Comparison of ENCODE assay signal across 11 mouse cellular contexts in genomic region chr4:82437533-82438318, GRCm38 (mm10).
DNase-seq lines count a peak whose midpoint lies in the region; ATAC-seq and TF ChIP-seq lines count a peak whose summit lies in the region.
"Had no signal": no experiment of that assay in that cellular context is flagged by ENCODE, and none has a peak within 500 bp of the region (broad histone marks: within the 10 kb centered on the region; RNA-seq: fewer than 3 reads in every experiment).

No protein-coding gene starts in this region.

- H3K9me3 ChIP-seq in intestine, embryonic 16.5 days (ENCODE audit: control insufficient read depth, low read length), result no peaks in the 10 kb centered on the region
- H3K9me3 ChIP-seq in intestine, postnatal 0 days (ENCODE audit: control insufficient read depth), result no peaks in the 10 kb centered on the region
- no peaks in the 10 kb centered on the region for H3K9me3 ChIP-seq in embryonic facial prominence, embryonic 15.5 days (replicated peaks)
- no peaks in the 10 kb centered on the region for H3K9me3 ChIP-seq in heart, embryonic 14.5 days (ENCODE audit: control insufficient read depth, low read length)
- H3K9me3 ChIP-seq: neural tube, embryonic 13.5 days had no signal

- no peaks in the 10 kb centered on the region for H3K36me3 ChIP-seq in intestine, embryonic 16.5 days (ENCODE audit: control insufficient read depth, insufficient read depth, low read length)
- H3K36me3 ChIP-seq in intestine, postnatal 0 days (ENCODE audit: control insufficient read depth, insufficient read depth), result no peaks in the 10 kb centered on the region
- H3K36me3 ChIP-seq in embryonic facial prominence, embryonic 15.5 days, result no peaks in the 10 kb centered on the region
- no peaks in the 10 kb centered on the region for H3K36me3 ChIP-seq in heart, embryonic 14.5 days (ENCODE audit: control insufficient read depth, insufficient read depth, low read length)
- H3K36me3 ChIP-seq: G1E; neural tube, embryonic 13.5 days had no signal

- no peak for ATAC-seq in intestine, embryonic 16.5 days
- no peak for ATAC-seq in intestine, postnatal 0 days
- ATAC-seq in embryonic facial prominence, embryonic 15.5 days (ENCODE audit: insufficient number of reproducible peaks, low FRiP score, low TSS enrichment, low read depth), result no peak
- ATAC-seq in heart, embryonic 14.5 days (ENCODE audit: insufficient number of reproducible peaks, insufficient read depth, low FRiP score, low read depth), result no peak

- no peak overlapping the region for H3K9ac ChIP-seq in intestine, embryonic 16.5 days (ENCODE audit: low read depth, low read length)
- H3K9ac ChIP-seq in intestine, postnatal 0 days (ENCODE audit: low read depth, low read length), result no peak overlapping the region
- H3K9ac ChIP-seq in embryonic facial prominence, embryonic 15.5 days, result no peak overlapping the region
- H3K9ac ChIP-seq in heart, embryonic 14.5 days (ENCODE audit: low read length), result peak overlapping the region; percentile 49
- H3K9ac ChIP-seq: neural tube, embryonic 13.5 days had no signal

- peaks cover 23% of the 10 kb centered on the region for H3K4me1 ChIP-seq in intestine, embryonic 16.5 days (ENCODE audit: control insufficient read depth, insufficient read depth, low read length)
- H3K4me1 ChIP-seq in intestine, postnatal 0 days (replicated peaks; ENCODE audit: control insufficient read depth, insufficient read depth, low read length), result 0 out of 2 replicates have a peak, but pooled peaks cover 3% of the 10 kb centered on the region
- peaks cover 45% of the 10 kb centered on the region for H3K4me1 ChIP-seq in embryonic facial prominence, embryonic 15.5 days
- peaks cover 27 to 84% of the 10 kb centered on the region in 2 experiments for H3K4me1 ChIP-seq in heart, embryonic 14.5 days (ENCODE audit: control insufficient read depth in 2 of 2, insufficient read depth in 2 of 2, low read length in 2 of 2)

- WGBS in intestine, embryonic 16.5 days, result 65% methylated on average over 12 of the region's 12 CpGs
- WGBS in intestine, postnatal 0 days, result 66% methylated on average over 12 of the region's 12 CpGs
- 55% methylated on average over 12 of the region's 12 CpGs for WGBS in embryonic facial prominence, embryonic 15.5 days
- 28% methylated on average over 12 of the region's 12 CpGs for WGBS in heart, embryonic 14.5 days

- peak; percentile 86 for DNase-seq in lung, postnatal 36 days
- DNase-seq in ovary, postnatal 14 days (ENCODE audit: low spot score), result no peak
- DNase-seq in T-cell, adult 2 months (ENCODE audit: low spot score), result no peak
- DNase-seq: kidney, adult 2 months; right cerebral cortex, postnatal 25 days had no signal

- peak overlapping the region; percentile 20; the same call in 1 of the 2 replicates for H3K27ac ChIP-seq in intestine, embryonic 16.5 days (ENCODE audit: low read length)
- no peak overlapping the region for H3K27ac ChIP-seq in intestine, postnatal 0 days (ENCODE audit: low read depth, low read length)
- H3K27ac ChIP-seq in embryonic facial prominence, embryonic 15.5 days (replicated peaks), result peak overlapping the region; percentile 56
- peak overlapping the region; percentile 47 to 81 for H3K27ac ChIP-seq in heart, embryonic 14.5 days (replicated peaks in 1 of 2; ENCODE audit: control insufficient read depth in 1 of 2, insufficient read depth in 1 of 2, low read depth in 2 of 2, low read length in 2 of 2)
- H3K27ac ChIP-seq: neural tube, embryonic 13.5 days had no signal

- H3K27me3 ChIP-seq in intestine, embryonic 16.5 days (replicated peaks; ENCODE audit: control insufficient read depth, insufficient read depth, low read length), result no peaks in the 10 kb centered on the region
- no peaks in the 10 kb centered on the region for H3K27me3 ChIP-seq in intestine, postnatal 0 days (replicated peaks; ENCODE audit: control insufficient read depth, insufficient read depth, low read length)
- H3K27me3 ChIP-seq in embryonic facial prominence, embryonic 15.5 days, result no peaks in the 10 kb centered on the region
- H3K27me3 ChIP-seq in heart, embryonic 14.5 days (ENCODE audit: control insufficient read depth, insufficient read depth, low read length), result no peaks in the 10 kb centered on the region
- H3K27me3 ChIP-seq: neural tube, embryonic 13.5 days had no signal

- no peak for TF ChIP-seq CTCF in intestine, postnatal 0 days (IDR thresholded peaks at IDR 0.05; ENCODE audit: low read depth)

- H3K4me2 ChIP-seq in intestine, embryonic 16.5 days (ENCODE audit: low read depth, low read length), result no peak overlapping the region
- no peak overlapping the region for H3K4me2 ChIP-seq in intestine, postnatal 0 days (replicated peaks; ENCODE audit: low read depth)
- no peak overlapping the region for H3K4me2 ChIP-seq in embryonic facial prominence, embryonic 15.5 days (replicated peaks)
- peak overlapping the region; percentile 50 for H3K4me2 ChIP-seq in heart, embryonic 14.5 days (ENCODE audit: low read length)
- H3K4me2 ChIP-seq: neural tube, embryonic 13.5 days had no signal

- H3K4me3 ChIP-seq in intestine, embryonic 16.5 days (ENCODE audit: low read length), result no peak overlapping the region
- no peak overlapping the region for H3K4me3 ChIP-seq in intestine, postnatal 0 days (ENCODE audit: low read depth, low read length)
- no peak overlapping the region for H3K4me3 ChIP-seq in embryonic facial prominence, embryonic 15.5 days (replicated peaks)
- H3K4me3 ChIP-seq in heart, embryonic 14.5 days (ENCODE audit: control insufficient read depth in 1 of 2, insufficient read depth in 1 of 2, low read depth in 1 of 2, low read length in 2 of 2), result no peak overlapping the region
- H3K4me3 ChIP-seq: neural tube, embryonic 13.5 days had no signal
